Mouse (Mus musculus) CH12.LX (cell line): ENCODE data around the gene Cd180.

Experiments
- BHLHE40 ChIP-seq: IDR thresholded peaks from 2 replicates; pipeline ENCODE4 v1.6.1; 2011; ENCODE audit warnings: mild to moderate bottlenecking, low read depth, low read length, improper control_type of control experiment
- CTCF ChIP-seq, 2 experiments: IDR thresholded peaks in 1 of 2; conservative IDR thresholded peaks in 1 of 2; 2 replicates each; pipeline ENCODE4 v1.5.1; 2011 to 2012; ENCODE audit warnings: low read depth in 2 of 2, low read length in 2 of 2, improper control_type of control experiment in 1 of 2, inconsistent platforms in 1 of 2, mild to moderate bottlenecking in 1 of 2, moderate library complexity in 1 of 2
- EP300 ChIP-seq: IDR thresholded peaks from 2 replicates; pipeline ENCODE4 v1.6.1; 2011; ENCODE audit warnings: low read length, improper control_type of control experiment
- KAT2A ChIP-seq: IDR thresholded peaks from 2 replicates; pipeline ENCODE4 v1.6.1; 2012; ENCODE audit warnings: low read length, improper control_type of control experiment, inconsistent platforms; ENCODE audit not compliant: insufficient replicate concordance
- MAX ChIP-seq: IDR thresholded peaks from 2 replicates; pipeline ENCODE4 v1.6.1; 2011; ENCODE audit warnings: low read length, improper control_type of control experiment
- POLR2A ChIP-seq: IDR thresholded peaks from 2 replicates; pipeline ENCODE4 v1.6.1; 2011; ENCODE audit warnings: low read depth, mild to moderate bottlenecking, improper control_type of control experiment, low read length
- ZC3H11A ChIP-seq: IDR thresholded peaks from 2 replicates; pipeline ENCODE4 v1.6.1; 2012; ENCODE audit warnings: low read depth, mild to moderate bottlenecking, inconsistent platforms, low read length, improper control_type of control experiment
- ZMIZ1 ChIP-seq: IDR thresholded peaks from 2 replicates; pipeline ENCODE4 v1.6.1; 2012; ENCODE audit warnings: low read depth, mild to moderate bottlenecking, inconsistent platforms, low read length, improper control_type of control experiment

DNA sequence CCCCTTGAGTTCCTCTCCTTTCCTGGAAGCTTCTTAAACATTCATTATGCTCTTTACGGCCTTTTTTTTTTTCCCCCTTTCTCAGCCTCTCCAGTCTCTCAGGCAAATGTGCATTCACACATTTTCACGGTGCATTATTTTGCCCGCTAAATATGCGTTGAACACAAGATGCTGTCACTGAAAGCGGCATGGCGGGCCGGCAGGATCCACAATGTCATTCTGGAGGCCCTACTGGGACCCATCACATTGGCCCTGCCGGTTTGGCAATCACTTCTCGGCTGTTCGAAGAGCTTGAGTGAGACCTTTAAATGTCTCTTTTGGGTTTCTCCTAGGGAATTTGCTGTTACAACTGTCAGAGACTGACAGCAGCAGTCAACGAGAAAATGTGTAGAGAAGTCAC, 71.9 kb downstream of the Cd180 start:
- TF ChIP-seq KAT2A (no peak), ZMIZ1 (no peak), CTCF (conservative IDR thresholded peaks at IDR 0.05 in 1 of 2, IDR thresholded peaks at IDR 0.05 in 1 of 2; ENCODE audit: low read depth in 2 of 2, low read length in 2 of 2) (no peak), POLR2A (no peak), EP300 (no peak), MAX (no peak), BHLHE40 (no peak), ZC3H11A (no peak)
